ENCODE assay signal across 8 mouse cellular contexts in the genomic region with DNA sequence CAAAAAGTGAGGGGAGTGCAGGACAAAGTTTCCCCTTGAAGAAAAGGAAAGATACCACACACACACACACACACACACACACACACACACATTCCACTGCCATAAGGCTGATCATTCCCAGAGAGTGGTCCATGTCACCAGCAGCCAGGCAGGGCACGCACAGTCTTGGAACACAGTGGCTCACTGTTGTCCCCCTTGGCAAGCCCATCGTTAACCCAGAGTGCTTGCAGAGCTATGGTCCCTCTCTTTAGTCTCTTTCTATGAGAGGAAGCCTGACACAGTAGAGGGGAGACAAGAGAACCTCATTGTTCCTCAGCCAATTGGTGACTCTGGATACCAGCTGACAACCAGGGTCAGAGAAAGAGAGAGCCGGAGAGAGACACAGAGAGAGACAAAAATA.
DNase-seq lines count a peak whose midpoint lies in the region; ATAC-seq and TF ChIP-seq lines count a peak whose summit lies in the region.
"Had no signal": no experiment of that assay in that cellular context is flagged by ENCODE, and none has a peak within 500 bp of the region (broad histone marks: within the 10 kb centered on the region; RNA-seq: fewer than 3 reads in every experiment).

No protein-coding gene starts in this region.

- H3K4me2 ChIP-seq in kidney, postnatal 0 days (ENCODE audit: low read length) = no peak overlapping the region
- H3K4me2 ChIP-seq in hindbrain, embryonic 13.5 days = no peak overlapping the region
- no peak overlapping the region for H3K4me2 ChIP-seq in midbrain, embryonic 14.5 days (ENCODE audit: low read length)
- H3K4me2 ChIP-seq: liver, embryonic 11.5 days had no signal

- 0 out of 2 replicates have a peak, but pooled peaks cover 8% of the 10 kb centered on the region for H3K36me3 ChIP-seq in kidney, postnatal 0 days (ENCODE audit: insufficient read depth, low read length)
- no peaks in the 10 kb centered on the region for H3K36me3 ChIP-seq in hindbrain, embryonic 13.5 days
- H3K36me3 ChIP-seq in midbrain, embryonic 14.5 days (ENCODE audit: control insufficient read depth, insufficient read depth, low read length) = no peaks in the 10 kb centered on the region

- ATAC-seq in kidney, postnatal 0 days (replicated peaks; ENCODE audit: low FRiP score, low read depth) = no peak
- ATAC-seq in hindbrain, embryonic 13.5 days (ENCODE audit: low FRiP score) = peak; percentile 87
- ATAC-seq in midbrain, embryonic 14.5 days (ENCODE audit: low FRiP score, low TSS enrichment) = no peak
- ATAC-seq in inflammation-experienced regulatory T-cells, adult 6 months = no peak

- H3K27ac ChIP-seq in kidney, postnatal 0 days = peak overlapping the region; percentile 31; the same call in 1 of the 2 replicates
- H3K27ac ChIP-seq in hindbrain, embryonic 13.5 days = peak overlapping the region; percentile 53; the same call in 1 of the 2 replicates
- no peak overlapping the region for H3K27ac ChIP-seq in midbrain, embryonic 14.5 days (replicated peaks; ENCODE audit: low read depth, low read length)

- no peaks in the 10 kb centered on the region for H3K9me3 ChIP-seq in kidney, postnatal 0 days (replicated peaks; ENCODE audit: low read length)
- H3K9me3 ChIP-seq in hindbrain, embryonic 13.5 days = no peaks in the 10 kb centered on the region
- no peaks in the 10 kb centered on the region for H3K9me3 ChIP-seq in midbrain, embryonic 14.5 days (ENCODE audit: control insufficient read depth, low read length)

- peaks cover 3% of the 10 kb centered on the region; the same call in 1 of the 2 replicates for H3K4me1 ChIP-seq in kidney, postnatal 0 days (replicated peaks; ENCODE audit: insufficient read depth, low read length)
- peaks cover 10% of the 10 kb centered on the region for H3K4me1 ChIP-seq in hindbrain, embryonic 13.5 days (replicated peaks)
- 0 out of 2 replicates have a peak, but pooled peaks cover 8% of the 10 kb centered on the region for H3K4me1 ChIP-seq in midbrain, embryonic 14.5 days (ENCODE audit: control insufficient read depth, insufficient read depth, low read length)

- no peak for DNase-seq in kidney, postnatal 0 days (ENCODE audit: low spot score)
- DNase-seq in kidney, adult 8-10 months = no peak
- DNase-seq in cerebellum, adult 9-11 months = peak; percentile 54
- peak; percentile 41 for DNase-seq in midbrain, embryonic 14.5 days
- no peak for DNase-seq in urinary bladder, postnatal 4 days (ENCODE audit: low spot score in 2 of 2)

- no peaks in the 10 kb centered on the region for H3K27me3 ChIP-seq in kidney, postnatal 0 days (ENCODE audit: insufficient read depth, low read length)
- no peaks in the 10 kb centered on the region for H3K27me3 ChIP-seq in hindbrain, embryonic 13.5 days
- no peaks in the 10 kb centered on the region for H3K27me3 ChIP-seq in midbrain, embryonic 14.5 days (ENCODE audit: control insufficient read depth, insufficient read depth, low read length)

- no peak overlapping the region for H3K4me3 ChIP-seq in kidney, postnatal 0 days (replicated peaks; ENCODE audit: low read depth, low read length)
- H3K4me3 ChIP-seq in hindbrain, embryonic 13.5 days = no peak overlapping the region
- no peak overlapping the region for H3K4me3 ChIP-seq in midbrain, embryonic 14.5 days (replicated peaks; ENCODE audit: low read depth, low read length)

- 84% methylated on average over 3 of the region's 3 CpGs for WGBS in kidney, postnatal 0 days
- 51% methylated on average over 3 of the region's 3 CpGs for WGBS in hindbrain, embryonic 13.5 days
- 74% methylated on average over 3 of the region's 3 CpGs for WGBS in midbrain, embryonic 14.5 days

- no peak for TF ChIP-seq CTCF in kidney, postnatal 0 days (IDR thresholded peaks at IDR 0.05; ENCODE audit: low read depth)

- H3K9ac ChIP-seq in kidney, postnatal 0 days (ENCODE audit: low read depth, low read length) = no peak overlapping the region
- H3K9ac ChIP-seq in hindbrain, embryonic 13.5 days = no peak overlapping the region
- no peak overlapping the region for H3K9ac ChIP-seq in midbrain, embryonic 14.5 days (replicated peaks; ENCODE audit: low read length)

Comparison
In these comparisons a context has a peak if more than half of its experiments do, and no peak if none do; other contexts are left out.
1. DNase-seq: peak in cerebellum, adult 9-11 months (single experiment) and midbrain, embryonic 14.5 days (single experiment); none in kidney, postnatal 0 days (single experiment), kidney, adult 8-10 months (0 of 2) and urinary bladder, postnatal 4 days (0 of 2).